Mouse (Mus musculus) limb, embryonic 15.5 days (tissue): ENCODE data around the gene Pde9a. TPM values are rescaled to one million over a fixed set of nuclear protein-coding genes. Genes with fewer than 3 reads are reported as not detected.
A peak's percentile ranks its signal among the peaks of the same experiment; 100 is the strongest.

Source experiments
- ATAC-seq: fragments of 200-750 bp; cut with Nextera tagmentation; 2 replicates; pipeline ENCODE4 v1.8.0; 2017; ENCODE audit warnings: low read depth, moderate TSS enrichment; ENCODE audit not compliant: insufficient number of reproducible peaks, low FRiP score, low TSS enrichment
- H3K27ac ChIP-seq: fragments of 300-500 bp; sonication (generic); 2 replicates; pipeline ENCODE4 v1.5.1; 2015; ENCODE audit warnings: moderate library complexity, mild to moderate bottlenecking, inconsistent platforms
- H3K27me3 ChIP-seq: fragments of 300-500 bp; sonication (generic); 2 replicates; pipeline ENCODE4 v1.6.1; 2015; ENCODE audit warnings: inconsistent platforms
- H3K36me3 ChIP-seq: fragments of 300-500 bp; sonication (generic); 2 replicates; pipeline ENCODE4 v1.6.1; 2015; ENCODE audit warnings: inconsistent platforms
- H3K4me1 ChIP-seq: fragments of 300-500 bp; sonication (generic); 2 replicates; pipeline ENCODE4 v1.6.1; 2015; ENCODE audit warnings: inconsistent platforms
- H3K4me2 ChIP-seq: fragments of 300-500 bp; sonication (generic); 2 replicates; pipeline ENCODE4 v1.6.1; 2015; ENCODE audit warnings: mild to moderate bottlenecking, inconsistent platforms
- H3K4me3 ChIP-seq: fragments of 300-500 bp; sonication (generic); 2 replicates; pipeline ENCODE4 v1.5.1; 2015; ENCODE audit warnings: mild to moderate bottlenecking, inconsistent platforms
- H3K9ac ChIP-seq: fragments of 300-500 bp; sonication (generic); 2 replicates; pipeline ENCODE4 v1.6.1; 2015; ENCODE audit warnings: inconsistent platforms
- H3K9me3 ChIP-seq: fragments of 300-500 bp; sonication (generic); 2 replicates; pipeline ENCODE4 v1.6.1; 2016; ENCODE audit warnings: inconsistent platforms
- WGBS: fragments of 180-500 bp; shearing (Covaris S2); methylation state at CpG from one replicate; pipeline ENCODE4 v1.1.7; 2015; 5-methylcytosine and 5-hydroxymethylcytosine counted together
- polyA plus RNA-seq: library from polyadenylated mRNA; unstranded; fragments of >200 nt; fragmentation: Nextera tagmentation; extraction: Ambion mirVana; gene quantifications from 2 replicates; pipeline ENCODE4 v1.2.1, GENCODE M21; 2015

The Pde9a gene
- polyA plus RNA-seq, 1 experiment from 2014 or later = 23.9 TPM

DNA sequence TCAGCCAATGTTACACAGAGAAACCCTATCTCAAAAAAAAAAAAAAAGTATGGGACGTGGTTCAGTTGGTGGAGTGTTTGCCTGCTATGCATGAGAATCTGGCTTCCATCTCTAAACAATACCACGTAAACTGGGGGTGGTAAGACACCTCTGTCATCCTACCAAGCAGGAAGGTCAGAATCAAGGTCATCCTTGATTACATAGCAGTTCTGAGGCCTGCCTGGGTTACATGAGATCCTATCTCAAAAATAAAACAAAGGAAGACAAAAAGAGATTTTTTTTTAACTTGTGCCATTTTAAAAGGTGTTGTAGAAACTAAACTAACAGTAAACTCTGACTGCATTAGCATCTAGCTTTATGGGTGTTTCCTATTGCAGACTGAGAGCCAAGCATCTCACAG, 66.8 kb downstream of the Pde9a start:
- WGBS = 76% methylated on average over 2 of the region's 2 CpGs
- Histone ChIP-seq H3K9ac (no peak overlapping the region), H3K27me3 (no peaks in the 10 kb centered on the region), H3K9me3 (no peaks in the 10 kb centered on the region), H3K36me3 (peaks cover 18% of the 10 kb centered on the region), H3K4me2 (no peak overlapping the region), H3K27ac (peak overlapping the region; percentile 64; the same call in 1 of the 2 replicates), H3K4me1 (peaks cover 25% of the 10 kb centered on the region), H3K4me3 (no peak overlapping the region)
- ATAC-seq = no peak

DNA sequence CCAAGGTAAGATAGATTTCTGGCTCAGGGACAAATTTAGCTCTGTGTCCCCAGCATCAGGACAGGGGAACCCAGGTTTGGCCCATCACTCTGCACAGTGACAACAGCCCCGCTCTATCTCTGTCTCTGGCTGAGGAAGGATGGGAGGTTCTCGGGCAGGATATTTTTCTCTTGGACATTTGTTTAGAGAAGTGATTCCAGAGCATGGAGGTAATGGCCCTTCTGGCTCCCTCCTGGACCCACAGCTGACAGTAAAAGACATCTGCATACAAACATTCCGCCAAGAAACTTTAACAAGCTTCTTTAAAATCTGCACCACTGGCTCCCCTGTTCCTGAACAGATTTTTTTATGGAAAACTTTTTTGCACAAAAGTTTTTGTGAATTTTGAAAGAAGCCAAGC, 67.5 kb downstream of the Pde9a start:
- no peak overlapping the region for H3K4me2 ChIP-seq
- WGBS = 48% methylated on average over 3 of the region's 3 CpGs
- no peak for ATAC-seq
- no peaks in the 10 kb centered on the region for H3K27me3 ChIP-seq
- peak overlapping the region; percentile 64 for H3K27ac ChIP-seq
- no peaks in the 10 kb centered on the region for H3K9me3 ChIP-seq
- peaks cover 19% of the 10 kb centered on the region for H3K36me3 ChIP-seq
- no peak overlapping the region for H3K4me3 ChIP-seq
- no peak overlapping the region for H3K9ac ChIP-seq
- H3K4me1 ChIP-seq = peaks cover 25% of the 10 kb centered on the region

GRCm38 (mm10) chr17:31454056-31454455, 68.0 kb downstream of the Pde9a start:
- H3K36me3 ChIP-seq = peaks cover 19% of the 10 kb centered on the region
- H3K4me2 ChIP-seq = no peak overlapping the region
- H3K4me1 ChIP-seq = peaks cover 25% of the 10 kb centered on the region
- H3K9ac ChIP-seq = no peak overlapping the region
- peak overlapping the region; percentile 64 for H3K27ac ChIP-seq
- ATAC-seq = no peak
- 83% methylated on average over 9 of the region's 9 CpGs for WGBS
- H3K9me3 ChIP-seq = no peaks in the 10 kb centered on the region
- no peak overlapping the region for H3K4me3 ChIP-seq
- H3K27me3 ChIP-seq = no peaks in the 10 kb centered on the region

DNA sequence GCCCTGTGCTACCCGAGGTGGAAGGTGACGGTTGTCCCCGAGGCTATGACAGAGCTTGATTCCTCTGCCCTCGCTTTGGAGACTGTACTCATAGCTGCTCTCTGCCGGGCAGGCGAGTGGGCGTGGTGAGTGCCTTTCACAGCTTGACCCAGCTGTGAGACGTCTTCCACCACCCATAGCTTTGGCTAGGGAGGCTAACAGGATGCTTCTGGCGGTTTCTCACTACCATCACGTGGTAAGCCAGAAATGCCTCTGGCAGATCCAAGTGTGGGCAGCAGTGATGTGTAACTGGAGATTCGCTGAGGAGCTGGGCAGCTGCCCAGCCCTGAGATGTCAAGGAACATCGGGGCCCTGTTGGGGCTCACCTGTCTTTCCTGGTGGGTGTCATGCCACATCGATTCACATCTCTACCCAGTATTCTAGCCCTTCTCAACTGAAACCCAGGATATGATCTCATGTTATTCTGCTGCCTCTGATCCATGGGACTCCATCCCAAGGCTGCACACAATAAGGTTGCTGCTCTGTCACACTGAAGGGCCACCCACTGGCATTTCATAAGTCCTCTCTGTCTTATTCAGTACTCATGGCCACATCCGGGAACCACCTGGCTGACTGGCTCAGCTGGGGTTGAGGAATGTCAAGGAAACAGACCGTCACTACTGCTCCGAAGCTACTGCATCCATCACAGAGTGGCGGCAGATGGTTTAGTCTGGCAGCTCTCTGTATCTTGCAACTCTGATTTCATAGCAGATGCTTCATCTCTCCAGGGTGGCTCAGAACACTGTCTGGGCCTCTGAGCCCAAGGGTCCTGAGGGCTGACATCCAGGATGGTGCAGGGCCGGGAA, 70.9 kb downstream of the Pde9a start:
- peaks cover 28% of the 10 kb centered on the region for H3K36me3 ChIP-seq

DNA sequence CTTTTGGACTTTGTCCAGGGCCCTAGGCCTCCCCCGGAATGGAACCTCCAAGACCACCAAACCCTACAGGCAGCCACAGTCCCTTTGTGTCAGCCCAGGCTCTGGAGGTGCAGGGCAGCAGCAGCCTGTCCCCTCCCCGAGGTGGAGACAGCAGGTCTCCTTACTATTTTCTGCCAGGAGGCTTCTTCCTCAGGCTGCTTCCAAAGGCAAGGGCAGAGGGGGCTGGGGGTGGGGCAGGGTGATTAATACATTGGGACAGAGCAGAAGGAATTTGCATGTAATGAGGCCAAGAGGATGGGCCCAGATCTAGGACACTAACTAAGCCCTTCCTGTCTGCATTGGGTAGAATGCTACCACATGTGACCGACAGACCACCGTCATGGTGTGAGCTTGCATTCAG, 74.4 kb downstream of the Pde9a start:
- Histone ChIP-seq H3K9me3 (no peaks in the 10 kb centered on the region), H3K9ac (no peak overlapping the region), H3K4me1 (peaks cover under 1% of the 10 kb centered on the region; the same call in 1 of the 2 replicates), H3K4me2 (no peak overlapping the region), H3K4me3 (no peak overlapping the region), H3K27ac (no peak overlapping the region), H3K27me3 (no peaks in the 10 kb centered on the region), H3K36me3 (peaks cover 42% of the 10 kb centered on the region)
- no peak for ATAC-seq
- WGBS = 73% methylated on average over 4 of the region's 4 CpGs

More for the DNA sequence above, 70.9 kb downstream of the Pde9a start:
- H3K4me3 ChIP-seq = no peak overlapping the region
- H3K9me3 ChIP-seq = no peaks in the 10 kb centered on the region
- no peak for ATAC-seq
- H3K27me3 ChIP-seq = no peaks in the 10 kb centered on the region
- no peak overlapping the region for H3K9ac ChIP-seq
- H3K4me1 ChIP-seq = peaks cover 9% of the 10 kb centered on the region
- no peak overlapping the region for H3K4me2 ChIP-seq
- WGBS = 68% methylated on average over 18 of the region's 18 CpGs
- H3K27ac ChIP-seq = no peak overlapping the region

DNA sequence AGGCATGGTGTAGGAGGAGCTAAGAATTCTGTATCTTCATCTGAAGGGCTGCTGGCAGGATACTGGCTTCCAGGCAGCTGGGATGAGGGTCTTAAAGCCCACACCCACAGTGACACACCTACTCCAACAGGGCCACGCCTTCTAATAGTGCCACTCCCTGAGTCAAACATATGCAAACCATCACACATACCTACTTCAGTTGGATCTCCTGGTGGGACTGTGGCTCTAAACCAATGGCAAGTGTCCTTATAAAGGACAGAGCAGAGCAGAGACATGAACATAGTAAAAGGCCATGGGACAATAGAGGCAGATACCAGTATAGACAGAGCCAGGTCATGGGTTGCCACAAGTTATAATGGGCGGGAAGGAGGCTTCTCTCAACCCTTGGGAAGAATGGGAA, 76.5 kb downstream of the Pde9a start:
- Histone ChIP-seq H3K9ac (no peak overlapping the region), H3K27me3 (no peaks in the 10 kb centered on the region), H3K9me3 (no peaks in the 10 kb centered on the region), H3K36me3 (peaks cover 51% of the 10 kb centered on the region), H3K4me1 (no peaks in the 10 kb centered on the region), H3K4me2 (no peak overlapping the region), H3K4me3 (no peak overlapping the region), H3K27ac (no peak overlapping the region)
- ATAC-seq = no peak
- WGBS = 78% methylated on average over 2 of the region's 2 CpGs

DNA sequence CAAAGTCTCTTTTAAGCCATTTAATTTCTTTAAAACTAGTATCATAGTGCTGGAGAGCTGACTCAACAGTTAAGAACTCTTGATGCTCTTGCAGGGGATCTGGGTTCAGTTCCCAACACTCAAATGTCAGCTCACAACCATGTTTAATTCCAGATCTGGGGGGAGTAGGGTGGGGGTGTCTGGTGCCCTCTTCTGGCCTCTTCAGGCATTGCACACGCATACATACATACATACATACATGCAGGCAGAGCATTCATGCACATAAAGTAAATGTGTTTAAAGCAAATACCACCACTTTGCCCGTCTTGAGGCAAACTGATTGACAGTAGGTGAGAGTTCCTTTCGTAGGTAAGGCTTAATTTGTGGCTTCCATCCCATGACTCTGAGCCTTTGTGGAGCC, 80.8 kb downstream of the Pde9a start:
- H3K27ac ChIP-seq = no peak overlapping the region
- no peaks in the 10 kb centered on the region for H3K4me1 ChIP-seq
- WGBS = 82% methylated on average over 3 of the region's 3 CpGs
- H3K36me3 ChIP-seq = peaks cover 65% of the 10 kb centered on the region
- no peak overlapping the region for H3K9ac ChIP-seq
- no peaks in the 10 kb centered on the region for H3K27me3 ChIP-seq
- ATAC-seq = no peak
- no peaks in the 10 kb centered on the region for H3K9me3 ChIP-seq
- no peak overlapping the region for H3K4me2 ChIP-seq
- no peak overlapping the region for H3K4me3 ChIP-seq

GRCm38 (mm10) chr17:31468496-31468895, 82.5 kb downstream of the Pde9a start:
- Histone ChIP-seq H3K4me1 (no peaks in the 10 kb centered on the region), H3K27ac (no peak overlapping the region), H3K36me3 (peaks cover 64% of the 10 kb centered on the region), H3K9ac (no peak overlapping the region), H3K4me2 (no peak overlapping the region), H3K9me3 (no peaks in the 10 kb centered on the region), H3K4me3 (no peak overlapping the region), H3K27me3 (no peaks in the 10 kb centered on the region)
- 65% methylated on average over 5 of the region's 5 CpGs for WGBS
- ATAC-seq = no peak

- H3K27ac ChIP-seq = no peak overlapping the region
- no peaks in the 10 kb centered on the region for H3K27me3 ChIP-seq
- H3K9me3 ChIP-seq = no peaks in the 10 kb centered on the region
- no peak overlapping the region for H3K4me3 ChIP-seq
- no peak overlapping the region for H3K4me2 ChIP-seq
- 92% methylated on average over 5 of the region's 5 CpGs for WGBS
- no peak overlapping the region for H3K9ac ChIP-seq
- H3K4me1 ChIP-seq = no peaks in the 10 kb centered on the region
- peaks cover 73% of the 10 kb centered on the region for H3K36me3 ChIP-seq
- ATAC-seq = no peak
Observed at GRCm38 (mm10) chr17:31470766-31471418, 84.9 kb downstream of the Pde9a start.

DNA sequence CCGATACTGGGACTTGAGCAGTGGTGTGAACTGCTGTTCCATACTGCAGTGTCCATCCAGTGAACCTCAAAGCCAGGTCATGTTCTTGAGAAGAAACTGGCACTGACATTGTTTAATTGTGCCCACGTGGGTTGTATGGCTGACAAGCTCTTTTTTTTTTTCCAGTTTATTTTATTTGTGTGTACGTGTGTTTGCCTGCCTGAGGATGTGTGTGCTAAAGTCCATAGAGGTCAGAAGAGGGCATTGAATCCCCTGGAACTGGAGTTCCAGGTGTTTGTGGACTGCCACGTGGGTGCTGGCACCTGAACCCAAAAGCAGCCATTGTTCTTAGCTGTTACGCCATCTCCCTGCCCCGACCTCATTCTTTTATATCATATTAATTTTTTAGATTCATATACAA, 88.4 kb downstream of the Pde9a start:
- peaks cover 62% of the 10 kb centered on the region for H3K36me3 ChIP-seq

GRCm38 (mm10) chr17:31478606-31479005, 92.6 kb downstream of the Pde9a start:
- no peak for ATAC-seq
- Histone ChIP-seq H3K27ac (no peak overlapping the region), H3K4me1 (no peaks in the 10 kb centered on the region), H3K4me2 (no peak overlapping the region), H3K27me3 (no peaks in the 10 kb centered on the region), H3K9me3 (no peaks in the 10 kb centered on the region), H3K4me3 (no peak overlapping the region), H3K36me3 (peaks cover 26% of the 10 kb centered on the region), H3K9ac (no peak overlapping the region)
- WGBS = 66% methylated on average over 7 of the region's 7 CpGs

More for the DNA sequence above, 88.4 kb downstream of the Pde9a start:
- H3K4me3 ChIP-seq = no peak overlapping the region
- H3K4me2 ChIP-seq = no peak overlapping the region
- 87% methylated on average over 6 of the region's 6 CpGs for WGBS
- H3K27ac ChIP-seq = no peak overlapping the region
- ATAC-seq = no peak
- H3K27me3 ChIP-seq = no peaks in the 10 kb centered on the region
- no peak overlapping the region for H3K9ac ChIP-seq
- H3K4me1 ChIP-seq = no peaks in the 10 kb centered on the region
- H3K9me3 ChIP-seq = no peaks in the 10 kb centered on the region

- H3K36me3 ChIP-seq = peaks cover 19% of the 10 kb centered on the region; the same call in 1 of the 2 replicates
- no peaks in the 10 kb centered on the region for H3K27me3 ChIP-seq
- no peaks in the 10 kb centered on the region for H3K9me3 ChIP-seq
- H3K9ac ChIP-seq = no peak overlapping the region
- H3K4me1 ChIP-seq = no peaks in the 10 kb centered on the region
- H3K4me2 ChIP-seq = no peak overlapping the region
- no peak overlapping the region for H3K4me3 ChIP-seq
- H3K27ac ChIP-seq = no peak overlapping the region
- ATAC-seq = no peak
- WGBS = 48% methylated on average over 11 of the region's 11 CpGs
Observed at GRCm38 (mm10) chr17:31479108-31479844, 93.3 kb downstream of the Pde9a start.
